In the genomic region with DNA sequence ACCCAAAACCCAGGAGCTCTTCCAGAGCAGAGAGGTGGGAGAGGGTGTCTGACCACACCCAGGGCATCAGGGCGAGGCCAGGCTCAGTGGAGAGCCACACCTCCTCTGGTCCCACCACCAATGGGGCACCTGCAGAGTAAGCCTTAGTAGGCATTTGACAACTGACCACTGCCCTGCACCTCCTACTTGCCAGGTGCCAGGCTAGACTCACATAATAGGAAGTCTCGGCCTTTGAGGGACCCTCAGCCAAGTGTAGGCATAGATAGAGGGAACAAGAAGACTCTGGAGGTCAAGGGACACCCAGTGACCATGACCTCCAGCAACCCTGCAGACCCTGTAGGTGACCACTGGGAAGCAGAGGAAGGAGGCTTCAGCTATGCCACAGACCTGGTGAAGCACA, we compare ENCODE assay signal across 31 mouse cellular contexts. TPM values are rescaled to one million over a fixed set of nuclear protein-coding genes. Genes with fewer than 3 reads are reported as not detected.
DNase-seq lines count a peak whose midpoint lies in the region; ATAC-seq and TF ChIP-seq lines count a peak whose summit lies in the region.
"Had no signal": no experiment of that assay in that cellular context is flagged by ENCODE, and none has a peak within 500 bp of the region (broad histone marks: within the 10 kb centered on the region; RNA-seq: fewer than 3 reads in every experiment).

No protein-coding gene starts in this region.

- H3K4me2 ChIP-seq in liver, embryonic 15.5 days: peak overlapping the region; percentile 46
- H3K4me2 ChIP-seq: hindbrain, embryonic 13.5 days; limb, embryonic 13.5 days; lung, embryonic 14.5 days; neural tube, embryonic 13.5 days had no signal

- no peak for DNase-seq in heart, embryonic 10.5 days (ENCODE audit: low spot score)
- DNase-seq in heart, adult 8-10 months (ENCODE audit: low spot score): no peak
- no peak for DNase-seq in G1E (ENCODE audit: low spot score)
- no peak for DNase-seq in spleen, adult 18-20 months
- DNase-seq in left cerebral cortex, postnatal 14 days (ENCODE audit: low spot score in 2 of 2): no peak
- DNase-seq: adrenal gland, postnatal 36 days; cerebellum, adult 9-10 months; gastrocnemius, postnatal 10 days; heart, postnatal 36 days; kidney, adult 18-20 months; kidney, postnatal 10 days; layer of hippocampus, postnatal 36 days; lung, embryonic 14.5 days; lung, postnatal 36 days; thymus, postnatal 14 days had no signal

- no peak overlapping the region for H3K4me3 ChIP-seq in heart, embryonic 10.5 days
- peak overlapping the region; percentile 39; the same call in 1 of the 2 replicates for H3K4me3 ChIP-seq in G1E (ENCODE audit: low read depth, low read length)
- no peak overlapping the region for H3K4me3 ChIP-seq in liver, embryonic 15.5 days (replicated peaks)
- H3K4me3 ChIP-seq: hindbrain, embryonic 13.5 days; limb, embryonic 13.5 days; myocyte; neural tube, embryonic 13.5 days had no signal

- 81% methylated on average over 2 of the region's 2 CpGs for WGBS in heart, embryonic 10.5 days
- 53% methylated on average over 2 of the region's 2 CpGs for WGBS in liver, embryonic 15.5 days (ENCODE audit: insufficient replicate concordance)

- H3K4me1 ChIP-seq in heart, embryonic 10.5 days: peaks cover 70% of the 10 kb centered on the region
- H3K4me1 ChIP-seq in G1E (ENCODE audit: insufficient read depth, low read depth, low read length): peaks cover 84% of the 10 kb centered on the region
- H3K4me1 ChIP-seq in liver, embryonic 15.5 days (replicated peaks): peaks cover 97% of the 10 kb centered on the region

- peak overlapping the region; percentile 59 for H3K27ac ChIP-seq in heart, embryonic 10.5 days
- peak overlapping the region; percentile 88; the same call in 1 of the 2 replicates for H3K27ac ChIP-seq in liver, embryonic 15.5 days (replicated peaks)
- H3K27ac ChIP-seq: hindbrain, embryonic 13.5 days; limb, embryonic 13.5 days; neural tube, embryonic 13.5 days had no signal

- intact Hi-C loops in left cerebral cortex, postnatal 14 days (cut with DNase I): no loop called here

- peak overlapping the region; percentile 11; the same call in 1 of the 2 replicates for H3K9ac ChIP-seq in liver, embryonic 15.5 days
- H3K9ac ChIP-seq: hindbrain, embryonic 13.5 days; lung, embryonic 14.5 days; neural tube, embryonic 13.5 days had no signal

- H3K36me3 ChIP-seq in heart, embryonic 10.5 days: peaks cover 48% of the 10 kb centered on the region
- H3K36me3 ChIP-seq in G1E (replicated peaks): peaks cover 54% of the 10 kb centered on the region
- H3K36me3 ChIP-seq in liver, embryonic 15.5 days (replicated peaks): peaks cover 51% of the 10 kb centered on the region

- no peak for ATAC-seq in G1E (ENCODE audit: extremely low read depth, insufficient number of reproducible peaks, low FRiP score, poor library complexity, severe bottlenecking)
- ATAC-seq in erythroid progenitor cell, adult 5-6 weeks (replicated peaks; ENCODE audit: low FRiP score, poor library complexity, severe bottlenecking): 0 out of 2 replicates have a peak, but pooled peaks have one; percentile 23
- no peak for ATAC-seq in liver, embryonic 15.5 days (ENCODE audit: insufficient read depth)
- ATAC-seq: forebrain, embryonic 14.5 days; midbrain, embryonic 16.5 days; Patski had no signal

- TF ChIP-seq CTCF in G1E (IDR thresholded peaks at IDR 0.05; ENCODE audit: low read depth, low read length): no peak

- no peaks in the 10 kb centered on the region for H3K27me3 ChIP-seq in heart, embryonic 10.5 days (ENCODE audit: insufficient read depth, poor library complexity, severe bottlenecking)
- no peaks in the 10 kb centered on the region for H3K27me3 ChIP-seq in G1E (ENCODE audit: insufficient read depth, low read length)
- no peaks in the 10 kb centered on the region for H3K27me3 ChIP-seq in liver, embryonic 15.5 days
- H3K27me3 ChIP-seq: hindbrain, embryonic 13.5 days; limb, embryonic 13.5 days; neural tube, embryonic 13.5 days; Patski had no signal

- no peaks in the 10 kb centered on the region for H3K9me3 ChIP-seq in heart, embryonic 10.5 days
- H3K9me3 ChIP-seq in G1E (replicated peaks): no peaks in the 10 kb centered on the region
- H3K9me3 ChIP-seq in liver, embryonic 15.5 days (replicated peaks): no peaks in the 10 kb centered on the region
- H3K9me3 ChIP-seq: hindbrain, embryonic 13.5 days; limb, embryonic 13.5 days; neural tube, embryonic 13.5 days had no signal

RNA-seq across cellular contexts. Expression of gene Mthfr, which starts 5.2 kb away (rescaled TPM):
- 13.5 and 15.6 TPM in 2 replicates for polyA plus RNA-seq in heart, embryonic 10.5 days (2016; fragmentation: Nextera tagmentation; extraction: Ambion mirVana)
- 1 to 10 TPM; 8.0 to 9.8 (median 8.6) TPM for total RNA-seq in heart, adult 8-10 months (2022)
- total RNA-seq in G1E (2014; fragmentation: Nextera tagmentation): 7.0 and 12.5 TPM in 2 replicates
- total RNA-seq in G1E (2017): 7.3 and 9.4 TPM in 2 replicates
- polyA plus RNA-seq in G1E (2012): 6.3 and 9.2 TPM in 2 replicates
- 5.8 and 8.0 TPM in 2 replicates for total RNA-seq in erythroid progenitor cell, adult 5-6 weeks (2015; ENCODE audit: low replicate concordance)
- 2.0 and 7.1 TPM in 2 replicates for total RNA-seq in erythroid progenitor cell, adult 5-6 weeks (2017; ENCODE audit: low replicate concordance)
- polyA plus RNA-seq in liver, embryonic 15.5 days (2015; fragmentation: Nextera tagmentation; extraction: Ambion mirVana): 9.8 and 10.0 TPM in 2 replicates
- 10 to 100 TPM; 24.9 to 28.3 TPM for total RNA-seq in left cerebral cortex, postnatal 14 days (2021)

RNA-seq across cellular contexts. Expression of gene Clcn6, which starts 5.5 kb away (rescaled TPM):
- polyA plus RNA-seq in heart, embryonic 10.5 days (2016; fragmentation: Nextera tagmentation; extraction: Ambion mirVana): 8.0 and 8.4 TPM in 2 replicates
- total RNA-seq in heart, adult 8-10 months (2022): 1 to 10 TPM; 7.1 to 9.8 (median 8.9) TPM
- total RNA-seq in G1E (2014; fragmentation: Nextera tagmentation) (20.1 and 21.0 TPM in 2 replicates), G1E (2017) (13.6 and 16.1 TPM in 2 replicates)
- 5.2 and 6.2 TPM in 2 replicates for polyA plus RNA-seq in G1E (2012)
- total RNA-seq in erythroid progenitor cell, adult 5-6 weeks (2015; ENCODE audit: low replicate concordance): 1.3 and 2.5 TPM in 2 replicates
- total RNA-seq in erythroid progenitor cell, adult 5-6 weeks (2017; ENCODE audit: low replicate concordance): 1.7 and 2.7 TPM in 2 replicates
- 1.5 and 1.6 TPM in 2 replicates for polyA plus RNA-seq in liver, embryonic 15.5 days (2015; fragmentation: Nextera tagmentation; extraction: Ambion mirVana)
- total RNA-seq in left cerebral cortex, postnatal 14 days (2021): 10 to 100 TPM; 60.1 to 61.1 TPM

RNA-seq across cellular contexts. Expression of gene Nppa, which starts 43.6 kb away (rescaled TPM):
- polyA plus RNA-seq in heart, embryonic 10.5 days (2016; fragmentation: Nextera tagmentation; extraction: Ambion mirVana): 2,404 and 4,482 TPM in 2 replicates
- 1,000 to 10,000 TPM; 1,499 to 1,940 (median 1,728) TPM for total RNA-seq in heart, adult 8-10 months (2022)
- total RNA-seq in G1E (2014; fragmentation: Nextera tagmentation): not detected in 2 replicates
- total RNA-seq in G1E (2017): 0.17 TPM in 1 of 2 replicates, not detected in the other
- not detected in 2 replicates for polyA plus RNA-seq in G1E (2012)
- total RNA-seq in erythroid progenitor cell, adult 5-6 weeks (2015; ENCODE audit: low replicate concordance): not detected in 2 replicates
- not detected in 2 replicates for total RNA-seq in erythroid progenitor cell, adult 5-6 weeks (2017; ENCODE audit: low replicate concordance)
- 1.3 and 1.4 TPM in 2 replicates for polyA plus RNA-seq in liver, embryonic 15.5 days (2015; fragmentation: Nextera tagmentation; extraction: Ambion mirVana)
- total RNA-seq in left cerebral cortex, postnatal 14 days (2021): 1 to 10 TPM in 1 of 2 experiments, under 1 TPM in 1; 0.53 to 1.3 TPM
- total RNA-seq: adrenal gland, adult 18-20 months; adrenal gland, postnatal 36 days; ES-E14; gastrocnemius, postnatal 10 days; layer of hippocampus, adult 18-20 months; layer of hippocampus, postnatal 36 days; megakaryocyte-erythroid progenitor cell, adult 5-6 weeks had no signal
- polyA plus RNA-seq: limb, embryonic 13.5 days; lung, embryonic 14.5 days; myocyte had no signal

RNA-seq across cellular contexts. Expression of gene Agtrap, which starts 43.7 kb away (rescaled TPM):
- 20.8 and 25.5 TPM in 2 replicates for polyA plus RNA-seq in heart, embryonic 10.5 days (2016; fragmentation: Nextera tagmentation; extraction: Ambion mirVana)
- total RNA-seq in heart, adult 8-10 months (2022): 10 to 100 TPM; 45.2 to 51.5 (median 48.2) TPM
- 7.7 and 10.8 TPM in 2 replicates for total RNA-seq in G1E (2014; fragmentation: Nextera tagmentation)
- total RNA-seq in G1E (2017): 9.4 and 10.7 TPM in 2 replicates
- polyA plus RNA-seq in G1E (2012): 4.5 and 6.4 TPM in 2 replicates
- total RNA-seq in erythroid progenitor cell, adult 5-6 weeks (2015; ENCODE audit: low replicate concordance): 4.6 and 5.8 TPM in 2 replicates
- total RNA-seq in erythroid progenitor cell, adult 5-6 weeks (2017; ENCODE audit: low replicate concordance): 3.6 and 4.1 TPM in 2 replicates
- polyA plus RNA-seq in liver, embryonic 15.5 days (2015; fragmentation: Nextera tagmentation; extraction: Ambion mirVana): 10.0 and 11.0 TPM in 2 replicates
- 1 to 10 TPM; 5.8 to 8.1 TPM for total RNA-seq in left cerebral cortex, postnatal 14 days (2021)

RNA-seq across cellular contexts. Expression of gene Nppb, which starts 58.5 kb away (rescaled TPM):
- 124 and 308 TPM in 2 replicates for polyA plus RNA-seq in heart, embryonic 10.5 days (2016; fragmentation: Nextera tagmentation; extraction: Ambion mirVana)
- 100 to 1,000 TPM; 107 to 313 (median 216) TPM for total RNA-seq in heart, adult 8-10 months (2022)
- not detected in 2 replicates for total RNA-seq in G1E (2014; fragmentation: Nextera tagmentation)
- total RNA-seq in G1E (2017): not detected in 2 replicates
- not detected in 2 replicates for polyA plus RNA-seq in G1E (2012)
- not detected in 2 replicates for total RNA-seq in erythroid progenitor cell, adult 5-6 weeks (2015; ENCODE audit: low replicate concordance)
- total RNA-seq in erythroid progenitor cell, adult 5-6 weeks (2017; ENCODE audit: low replicate concordance): not detected in 2 replicates
- not detected in 2 replicates for polyA plus RNA-seq in liver, embryonic 15.5 days (2015; fragmentation: Nextera tagmentation; extraction: Ambion mirVana)
- not detected for total RNA-seq in left cerebral cortex, postnatal 14 days (2021)
- total RNA-seq: gastrocnemius, postnatal 10 days; layer of hippocampus, adult 18-20 months; layer of hippocampus, postnatal 36 days; left cerebral cortex, postnatal 10 days; megakaryocyte-erythroid progenitor cell, adult 5-6 weeks had no signal
- polyA plus RNA-seq: cortical plate, adult 2 months; forebrain, embryonic 14.5 days; limb, embryonic 13.5 days; lung, embryonic 14.5 days; midbrain, embryonic 16.5 days; stomach, embryonic 14.5 days had no signal

Comparison
In these comparisons a context has a peak if more than half of its experiments do, and no peak if none do; other contexts are left out.
1. RNA of gene Nppa, which starts 43.6 kb away (total RNA-seq): 1,499 to 1,940 TPM in heart, adult 8-10 months; 0.53 to 1.3 TPM in left cerebral cortex, postnatal 14 days, 0.17 TPM in G1E and not detected in erythroid progenitor cell, adult 5-6 weeks; every median in the first group is over 100 times any median in the second.